Mouse (Mus musculus) intestine, postnatal 0 days (tissue): Measurements from ENCODE around the gene Ctsw. TPM values are rescaled to one million over a fixed set of nuclear protein-coding genes. Genes with fewer than 3 reads are reported as not detected.
A peak's percentile ranks its signal among the peaks of the same experiment; 100 is the strongest.

Experiments
- ATAC-seq: fragments of 200-750 bp; cut with Nextera tagmentation; 2 replicates; pipeline ENCODE4 v1.8.0; 2017; ENCODE audit warnings: mild to moderate bottlenecking, moderate TSS enrichment, moderate library complexity
- H3K27ac ChIP-seq: fragments of 300-500 bp; sonication (generic); 2 replicates; pipeline ENCODE4 v1.5.1; 2014; ENCODE audit warnings: mild to moderate bottlenecking, low read depth, low read length, moderate library complexity
- H3K27me3 ChIP-seq: fragments of 300-500 bp; sonication (generic); replicated peaks from 2 replicates; pipeline ENCODE4 v1.6.1; 2014; ENCODE audit warnings: low read length, mixed read lengths; ENCODE audit not compliant: control insufficient read depth, insufficient read depth
- H3K36me3 ChIP-seq: fragments of 300-500 bp; sonication (generic); 2 replicates; pipeline ENCODE4 v1.6.1; 2014; ENCODE audit warnings: mild to moderate bottlenecking, moderate library complexity; ENCODE audit not compliant: control insufficient read depth, insufficient read depth
- H3K4me1 ChIP-seq: fragments of 300-500 bp; sonication (generic); replicated peaks from 2 replicates; pipeline ENCODE4 v1.6.1; 2014; ENCODE audit warnings: antibody characterized with exemption, low read length, mixed read lengths; ENCODE audit not compliant: control insufficient read depth, insufficient read depth
- H3K4me2 ChIP-seq: fragments of 300-500 bp; sonication (generic); replicated peaks from 2 replicates; pipeline ENCODE4 v1.6.1; 2014; ENCODE audit warnings: low read depth, mild to moderate bottlenecking, moderate library complexity
- H3K4me3 ChIP-seq: fragments of 300-500 bp; sonication (generic); 2 replicates; pipeline ENCODE4 v1.5.1; 2014; ENCODE audit warnings: low read depth, low read length
- H3K9ac ChIP-seq: fragments of 300-500 bp; sonication (generic); 2 replicates; pipeline ENCODE4 v1.6.1; 2014; ENCODE audit warnings: mild to moderate bottlenecking, low read depth, low read length
- H3K9me3 ChIP-seq: fragments of 300-500 bp; sonication (generic); 2 replicates; pipeline ENCODE4 v1.6.1; 2016; ENCODE audit warnings: mixed run types; ENCODE audit not compliant: control insufficient read depth
- CTCF ChIP-seq: sonication (generic); IDR thresholded peaks from 2 replicates; pipeline ENCODE4 v1.5.1; 2016; ENCODE audit warnings: low read depth, mild to moderate bottlenecking, control low read depth, antibody characterized with exemption, moderate library complexity
- WGBS: fragments of 180-500 bp; shearing (Covaris S2); extraction: QIAGEN DNeasy Blood & Tissue Kit; methylation state at CpG from one replicate; pipeline ENCODE4 v1.1.7; 2014; 5-methylcytosine and 5-hydroxymethylcytosine counted together
- polyA plus RNA-seq: library from polyadenylated mRNA; unstranded; fragments of >200 nt; fragmentation: Nextera tagmentation; extraction: Ambion mirVana; gene quantifications from 2 replicates; pipeline ENCODE4 v1.2.1, GENCODE M21; 2015

Ctsw gene
- polyA plus RNA-seq, 1 experiment from 2014 or later = 0.85 TPM

GRCm38 (mm10) chr19:5488878-5489571 is 20.7 kb upstream of the Ctsw start:
- Histone ChIP-seq H3K36me3 (peaks cover 39% of the 10 kb centered on the region), H3K9me3 (no peaks in the 10 kb centered on the region), H3K27ac (peak overlapping the region; percentile 89), H3K4me2 (peak overlapping the region; percentile 80), H3K4me1 (0 out of 2 replicates have a peak, but pooled peaks cover 2% of the 10 kb centered on the region), H3K9ac (no peak overlapping the region), H3K27me3 (no peaks in the 10 kb centered on the region), H3K4me3 (peak overlapping the region; percentile 44)
- ATAC-seq = peak; percentile 69
- peak; percentile 43 for TF ChIP-seq CTCF
- WGBS = under 1% methylated on average over 26 of the region's 26 CpGs

- Histone ChIP-seq H3K9ac (peak within 1 kb of the TSS; percentile 26; the same call in 1 of the 2 replicates), H3K36me3 (peaks cover 41% of the 10 kb centered on the region), H3K9me3 (no peaks in the 10 kb centered on the region), H3K4me1 (0 out of 2 replicates have a peak, but pooled peaks cover 2% of the 10 kb centered on the region), H3K4me3 (peak within 1 kb of the TSS; percentile 44), H3K27me3 (no peaks in the 10 kb centered on the region), H3K27ac (peak within 1 kb of the TSS; percentile 89), H3K4me2 (peak within 1 kb of the TSS; percentile 80)
- peak; percentile 96 for TF ChIP-seq CTCF
- ATAC-seq = peak; percentile 53
- under 1% methylated on average over 39 of the region's 39 CpGs for WGBS
Observed at GRCm38 (mm10) chr19:5487768-5488550, 19.7 kb upstream of the Ctsw start, which contains the start of gene Mus81. Gene Mus81, minus strand, starts transcription at chr19:5488402.

GRCm38 (mm10) chr19:5486771-5487170 is 18.5 kb upstream of the Ctsw start:
- Histone ChIP-seq H3K9ac (no peak overlapping the region), H3K36me3 (peaks cover 43% of the 10 kb centered on the region), H3K27me3 (no peaks in the 10 kb centered on the region), H3K4me2 (no peak overlapping the region), H3K27ac (no peak overlapping the region), H3K4me1 (no peaks in the 10 kb centered on the region), H3K9me3 (no peaks in the 10 kb centered on the region), H3K4me3 (no peak overlapping the region)
- no peak for TF ChIP-seq CTCF
- WGBS = 79% methylated on average over 4 of the region's 4 CpGs
- ATAC-seq = no peak

DNA sequence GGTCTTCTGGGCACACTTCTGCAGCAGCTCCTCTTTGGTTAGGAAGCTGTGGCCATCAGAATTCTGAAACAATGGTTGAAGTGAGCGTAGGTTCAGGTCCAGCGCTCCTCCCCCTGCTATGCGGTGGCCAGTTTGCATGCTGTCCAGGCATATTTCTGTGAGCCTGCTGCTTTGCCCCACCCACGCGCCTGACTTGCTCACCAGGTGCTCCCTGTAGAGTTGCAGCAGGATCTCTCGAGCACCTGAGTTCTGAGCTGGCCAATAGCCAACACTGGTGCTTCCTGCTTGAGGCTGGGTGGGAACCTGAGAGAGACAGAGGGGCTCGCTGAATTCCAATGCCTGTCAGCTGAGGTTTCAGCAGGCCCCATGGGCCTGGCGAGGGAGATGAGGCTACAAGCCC is 18.0 kb upstream of the Ctsw start:
- no peak overlapping the region for H3K4me2 ChIP-seq
- H3K27me3 ChIP-seq = no peaks in the 10 kb centered on the region
- no peak for ATAC-seq
- no peak overlapping the region for H3K9ac ChIP-seq
- 78% methylated on average over 8 of the region's 8 CpGs for WGBS
- TF ChIP-seq CTCF = no peak
- no peaks in the 10 kb centered on the region for H3K9me3 ChIP-seq
- H3K4me3 ChIP-seq = no peak overlapping the region
- H3K36me3 ChIP-seq = peaks cover 43% of the 10 kb centered on the region
- H3K4me1 ChIP-seq = no peaks in the 10 kb centered on the region
- H3K27ac ChIP-seq = no peak overlapping the region

DNA sequence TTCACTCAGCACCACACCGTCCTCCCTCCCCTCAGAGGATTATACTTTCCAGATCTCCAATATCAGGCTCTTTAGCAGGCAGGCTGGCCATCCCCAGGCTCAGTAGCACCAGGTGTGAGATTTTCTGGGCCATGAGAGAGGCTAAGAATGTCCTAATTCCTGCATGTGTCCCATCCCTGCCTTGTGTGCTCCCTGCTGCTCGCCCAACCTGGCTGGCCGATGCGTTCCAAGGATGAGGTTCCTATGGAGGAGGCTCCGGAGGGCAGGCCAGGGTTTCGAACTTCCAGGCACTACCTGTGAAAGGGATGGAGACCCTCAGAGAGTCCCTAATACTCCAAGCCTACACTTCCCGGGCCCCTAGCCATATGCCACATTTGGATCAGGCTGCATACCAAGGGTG is 17.5 kb upstream of the Ctsw start:
- WGBS = 95% methylated on average over 7 of the region's 7 CpGs
- Histone ChIP-seq H3K4me2 (no peak overlapping the region), H3K27me3 (no peaks in the 10 kb centered on the region), H3K4me1 (no peaks in the 10 kb centered on the region), H3K4me3 (no peak overlapping the region), H3K9ac (no peak overlapping the region), H3K36me3 (peaks cover 43% of the 10 kb centered on the region), H3K9me3 (no peaks in the 10 kb centered on the region), H3K27ac (no peak overlapping the region)
- ATAC-seq = no peak
- no peak for TF ChIP-seq CTCF

- no peak for TF ChIP-seq CTCF
- Histone ChIP-seq H3K9me3 (no peaks in the 10 kb centered on the region), H3K27me3 (no peaks in the 10 kb centered on the region), H3K36me3 (peaks cover 44% of the 10 kb centered on the region), H3K9ac (no peak overlapping the region), H3K4me1 (no peaks in the 10 kb centered on the region), H3K27ac (no peak overlapping the region), H3K4me3 (no peak overlapping the region), H3K4me2 (no peak overlapping the region)
- 93% methylated on average over 8 of the region's 8 CpGs for WGBS
- no peak for ATAC-seq
Observed at GRCm38 (mm10) chr19:5485371-5485770, 17.1 kb upstream of the Ctsw start.
